Mouse (Mus musculus): ENCODE measurements around the gene Arap1.

DNA sequence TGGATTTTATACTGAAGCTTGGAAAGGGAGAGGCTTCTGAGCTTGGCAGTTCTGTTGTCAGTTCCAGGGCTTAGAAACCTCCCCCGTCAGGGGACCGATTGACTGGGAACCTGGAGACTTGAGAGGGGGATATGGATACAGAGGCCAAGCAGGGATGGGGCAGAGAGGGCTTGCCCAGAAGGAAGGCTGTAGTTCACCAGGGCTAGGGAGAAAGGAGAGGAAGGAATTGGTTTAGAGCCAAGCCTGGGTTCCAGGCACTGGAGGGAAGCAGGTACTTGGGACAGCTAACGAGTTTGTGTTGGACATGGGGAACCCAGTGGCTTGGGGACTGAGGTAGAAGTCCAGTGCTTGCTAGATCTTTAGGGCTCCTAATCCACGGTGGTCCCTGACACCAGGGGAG is 18.3 kb upstream of the Arap1 start:
- TF ChIP-seq POLR2A (IDR thresholded peaks at IDR 0.05; ENCODE audit: low read depth, low read length) (no peak), CTCF (IDR thresholded peaks at IDR 0.05; ENCODE audit: borderline replicate concordance, insufficient read depth, low read length) (no peak)

Data from embryonic fibroblast, embryonic 13.5 days (primary cell).